Mouse (Mus musculus) limb, embryonic 13.5 days (tissue): Measurements from ENCODE around the gene Gnai2. TPM values are rescaled to one million over a fixed set of nuclear protein-coding genes. Genes with fewer than 3 reads are reported as not detected.
A peak's percentile ranks its signal among the peaks of the same experiment; 100 is the strongest.
"Not testable (repeated sequence)": the region's sequence is repeated elsewhere in the genome, so short reads cannot be mapped to it uniquely, and the experiment has no call there.

Source experiments
- ATAC-seq: fragments of 200-750 bp; cut with Nextera tagmentation; 2 replicates; pipeline ENCODE4 v1.8.0; 2017; ENCODE audit warnings: low read depth, moderate number of reproducible peaks, moderate TSS enrichment; ENCODE audit not compliant: low FRiP score
- H3K27ac ChIP-seq: fragments of 300-500 bp; sonication (generic); 2 replicates; pipeline ENCODE4 v1.5.1; 2015; ENCODE audit warnings: inconsistent platforms, mild to moderate bottlenecking, moderate library complexity
- H3K27me3 ChIP-seq: fragments of 300-500 bp; sonication (generic); 2 replicates; pipeline ENCODE4 v1.6.1; 2015; ENCODE audit warnings: mild to moderate bottlenecking, inconsistent platforms
- H3K36me3 ChIP-seq: fragments of 300-500 bp; sonication (generic); 2 replicates; pipeline ENCODE4 v1.6.1; 2015; ENCODE audit warnings: inconsistent platforms, mild to moderate bottlenecking, moderate library complexity
- H3K4me1 ChIP-seq: fragments of 300-500 bp; sonication (generic); 2 replicates; pipeline ENCODE4 v1.6.1; 2015; ENCODE audit warnings: inconsistent platforms
- H3K4me2 ChIP-seq: fragments of 300-500 bp; sonication (generic); replicated peaks from 2 replicates; pipeline ENCODE4 v1.6.1; 2015; ENCODE audit warnings: inconsistent platforms, mild to moderate bottlenecking, moderate library complexity
- H3K4me3 ChIP-seq: fragments of 300-500 bp; sonication (generic); 2 replicates; pipeline ENCODE4 v1.5.1; 2015; ENCODE audit warnings: moderate library complexity, mild to moderate bottlenecking, inconsistent platforms
- H3K9ac ChIP-seq: fragments of 300-500 bp; sonication (generic); 2 replicates; pipeline ENCODE4 v1.6.1; 2015; ENCODE audit warnings: mild to moderate bottlenecking, inconsistent platforms
- H3K9me3 ChIP-seq: fragments of 300-500 bp; sonication (generic); 2 replicates; pipeline ENCODE4 v1.6.1; 2016; ENCODE audit warnings: inconsistent platforms
- WGBS: fragments of 180-500 bp; shearing (Covaris S2); methylation state at CpG from one replicate; pipeline ENCODE4 v1.1.7; 2015; 5-methylcytosine and 5-hydroxymethylcytosine counted together
- polyA plus RNA-seq: library from polyadenylated mRNA; unstranded; fragments of >200 nt; fragmentation: Nextera tagmentation; extraction: Ambion mirVana; gene quantifications from 2 replicates; pipeline ENCODE4 v1.2.1, GENCODE M21; 2015

Gene Gnai2
- polyA plus RNA-seq, 1 experiment from 2014 or later = 383 TPM

DNA sequence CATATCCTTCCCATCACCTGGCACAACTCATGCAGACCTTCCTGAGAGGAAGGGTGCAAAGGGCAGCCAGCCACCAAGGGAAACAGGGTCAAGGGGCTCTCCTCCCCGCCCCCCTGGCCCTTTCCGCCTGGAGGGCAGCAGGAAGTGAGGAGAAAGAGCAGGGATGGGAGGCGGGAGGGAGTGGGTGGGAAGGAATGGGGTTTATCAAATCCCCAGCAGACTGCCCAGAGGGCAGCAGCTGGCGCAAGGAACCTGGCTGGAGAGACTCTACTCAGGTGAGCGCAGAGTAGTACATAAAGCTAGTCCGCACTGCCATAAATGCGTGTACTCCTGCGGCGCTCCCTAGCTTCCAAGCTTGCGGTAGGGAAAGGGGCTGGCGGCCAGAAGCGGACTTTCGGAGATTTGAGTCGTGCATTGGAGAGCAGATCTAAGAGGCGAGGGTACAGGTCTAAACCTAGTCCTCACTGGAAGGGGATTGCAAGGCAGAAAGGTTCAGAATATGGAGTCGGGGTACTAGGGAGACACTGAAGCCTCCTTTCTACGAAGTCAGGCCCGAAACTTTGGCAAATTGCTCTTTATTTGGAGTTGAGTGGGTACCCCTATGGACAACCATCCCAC lies 67.4 kb downstream of the Gnai2 start, which contains the start of gene Hyal2:
Gene Hyal2 (plus strand): TSS at position 244 of the 618 bp plus-strand sequence.
- H3K9me3 ChIP-seq = no peaks in the 10 kb centered on the region
- H3K9ac ChIP-seq = peak within 1 kb of the TSS; percentile 83
- H3K27ac ChIP-seq = peak within 1 kb of the TSS; percentile 89
- H3K36me3 ChIP-seq = peaks cover 44% of the 10 kb centered on the region
- peak within 1 kb of the TSS; percentile 89 for H3K4me2 ChIP-seq
- H3K4me1 ChIP-seq = peaks cover 59% of the 10 kb centered on the region
- H3K4me3 ChIP-seq = peak within 1 kb of the TSS; percentile 73
- 8% methylated on average over 18 of the region's 18 CpGs for WGBS
- no peak for ATAC-seq
- no peaks in the 10 kb centered on the region for H3K27me3 ChIP-seq

GRCm38 (mm10) chr9:107566855-107567254 lies 68.3 kb downstream of the Gnai2 start:
- no peaks in the 10 kb centered on the region for H3K9me3 ChIP-seq
- no peak overlapping the region for H3K9ac ChIP-seq
- 75% methylated on average over 3 of the region's 3 CpGs for WGBS
- no peak for ATAC-seq
- peak overlapping the region; percentile 89; the same call in 1 of the 2 replicates for H3K4me2 ChIP-seq
- H3K27me3 ChIP-seq = no peaks in the 10 kb centered on the region
- peaks cover 61% of the 10 kb centered on the region for H3K4me1 ChIP-seq
- peaks cover 40% of the 10 kb centered on the region for H3K36me3 ChIP-seq
- H3K27ac ChIP-seq = peak overlapping the region; percentile 15; the same call in 1 of the 2 replicates
- no peak overlapping the region for H3K4me3 ChIP-seq

- H3K36me3 ChIP-seq = peaks cover 40% of the 10 kb centered on the region
- H3K9me3 ChIP-seq = no peaks in the 10 kb centered on the region
- H3K4me2 ChIP-seq = no peak overlapping the region
- H3K4me1 ChIP-seq = peaks cover 54% of the 10 kb centered on the region
- H3K27ac ChIP-seq = 0 out of 2 replicates have a peak overlapping the region, but pooled peaks have one; percentile 6
- 56% methylated on average over 15 of the region's 15 CpGs for WGBS
- H3K27me3 ChIP-seq = no peaks in the 10 kb centered on the region
- peak overlapping the region; percentile 15 for H3K4me3 ChIP-seq
- H3K9ac ChIP-seq = no peak overlapping the region
- ATAC-seq = no peak
These were observed 69.0 kb downstream of the Gnai2 start for GRCm38 (mm10) chr9:107566041-107566709.

- 46% methylated on average over 5 of the region's 5 CpGs for WGBS
- H3K27me3 ChIP-seq, H3K9ac ChIP-seq, H3K27ac ChIP-seq, H3K4me3 ChIP-seq, H3K9me3 ChIP-seq, ATAC-seq: not testable (repeated sequence)
- Histone ChIP-seq H3K4me1 (peaks cover 48% of the 10 kb centered on the region), H3K4me2 (peak overlapping the region; percentile 16; the same call in 1 of the 2 replicates), H3K36me3 (peaks cover 40% of the 10 kb centered on the region)
These were observed 69.6 kb downstream of the Gnai2 start for GRCm38 (mm10) chr9:107565556-107565955.

Other genes starting within 250 kb of the Gnai2 start
- gene Cacna2d2, start 235.8 kb downstream of the Gnai2 start, polyA plus RNA-seq = 0.56 and 0.68 TPM in 2 replicates
- 46.9 and 47.8 TPM in 2 replicates for gene Tmem115, start 101.4 kb downstream of the Gnai2 start, polyA plus RNA-seq
- 21.1 and 21.2 TPM in 2 replicates for gene Cyb561d2, start 93.2 kb downstream of the Gnai2 start, polyA plus RNA-seq
- 41.8 and 44.2 TPM in 2 replicates for gene Nprl2, start 93.1 kb downstream of the Gnai2 start, polyA plus RNA-seq
- gene Zmynd10, start 88.1 kb downstream of the Gnai2 start, polyA plus RNA-seq = 1.7 and 2.1 TPM in 2 replicates
- gene Rassf1, start 83.8 kb downstream of the Gnai2 start, polyA plus RNA-seq = 77.1 and 83.2 TPM in 2 replicates
- gene Tusc2, start 72.1 kb downstream of the Gnai2 start, polyA plus RNA-seq = 43.7 and 46.5 TPM in 2 replicates
- 127 and 130 TPM in 2 replicates for gene Hyal2, start 67.4 kb downstream of the Gnai2 start, polyA plus RNA-seq
- 13.4 and 15.5 TPM in 2 replicates for gene Hyal1, start 58.4 kb downstream of the Gnai2 start, polyA plus RNA-seq
- gene Naa80, start 56.5 kb downstream of the Gnai2 start, polyA plus RNA-seq = 18.4 and 19.6 TPM in 2 replicates
- 1.5 and 1.7 TPM in 2 replicates for gene Hyal3, start 54.5 kb downstream of the Gnai2 start, polyA plus RNA-seq
- 44.3 and 49.5 TPM in 2 replicates for gene Ifrd2, start 47.7 kb downstream of the Gnai2 start, polyA plus RNA-seq
- gene Sema3b, start 26.1 kb downstream of the Gnai2 start, polyA plus RNA-seq = 8.0 and 8.6 TPM in 2 replicates
- 4.3 and 5.3 TPM in 2 replicates for gene Slc38a3, start 34.2 kb upstream of the Gnai2 start, polyA plus RNA-seq
- 0.74 and 1.0 TPM in 2 replicates for gene Gnat1, start 44.3 kb upstream of the Gnai2 start, polyA plus RNA-seq
- gene Sema3f, start 75.1 kb upstream of the Gnai2 start, polyA plus RNA-seq = 31.8 and 32.1 TPM in 2 replicates
- 257 and 270 TPM in 2 replicates for gene Rbm5, start 135.6 kb upstream of the Gnai2 start, polyA plus RNA-seq
- 94.7 and 97.7 TPM in 2 replicates for gene Rbm6, start 237.9 kb upstream of the Gnai2 start, polyA plus RNA-seq